Mouse (Mus musculus) E14TG2a.4 (cell line): ENCODE measurements around the gene Med18.

Source experiments
- CTCF ChIP-seq: conservative IDR thresholded peaks from 2 replicates; pipeline ENCODE4 v1.5.1; 2014; ENCODE audit warnings: low read length
- NANOG ChIP-seq: IDR thresholded peaks from 2 replicates; pipeline ENCODE4 v1.6.1; 2014; ENCODE audit warnings: borderline replicate concordance, low read length, mixed read lengths
- POU5F1 ChIP-seq: IDR thresholded peaks from 2 replicates; pipeline ENCODE4 v1.6.1; 2014; ENCODE audit warnings: low read length, borderline replicate concordance

- TF ChIP-seq CTCF (peak; percentile 66), NANOG (no peak), POU5F1 (no peak)
These were observed 39.0 kb downstream of the Med18 start for GRCm38 (mm10) chr4:132424765-132425164.
